Mouse (Mus musculus) midbrain, embryonic 10.5 days (tissue): ENCODE data around the gene Ran. TPM values are rescaled to one million over a fixed set of nuclear protein-coding genes. Genes with fewer than 3 reads are reported as not detected.

Experiments used
- DNase-seq: peaks from one replicate; pipeline ENCODE4 v3.0.0-alpha.2; 2017; ENCODE audit warnings: low spot score
- H3K27ac ChIP-seq: fragments of 300-500 bp; sonication (generic); replicated peaks from 2 replicates; pipeline ENCODE4 v1.5.1; 2016; ENCODE audit warnings: mild to moderate bottlenecking
- H3K27me3 ChIP-seq: fragments of 300-500 bp; sonication (generic); 2 replicates; pipeline ENCODE4 v1.6.1; 2016; ENCODE audit warnings: low read depth, mild to moderate bottlenecking; ENCODE audit not compliant: poor library complexity, severe bottlenecking
- H3K36me3 ChIP-seq: fragments of 300-500 bp; sonication (generic); 2 replicates; pipeline ENCODE4 v1.6.1; 2016; ENCODE audit warnings: mild to moderate bottlenecking, moderate library complexity
- H3K4me1 ChIP-seq: fragments of 300-500 bp; sonication (generic); 2 replicates; pipeline ENCODE4 v1.6.1; 2016
- H3K4me3 ChIP-seq: fragments of 300-500 bp; sonication (generic); 2 replicates; pipeline ENCODE4 v1.5.1; 2016; ENCODE audit warnings: mild to moderate bottlenecking, moderate library complexity
- H3K9me3 ChIP-seq: fragments of 300-500 bp; sonication (generic); replicated peaks from 2 replicates; pipeline ENCODE4 v1.6.1; 2016; ENCODE audit warnings: mild to moderate bottlenecking
- WGBS: fragments of 180-500 bp; shearing (Covaris S2); methylation state at CpG from one replicate; pipeline ENCODE4 v1.1.7; 2016; 5-methylcytosine and 5-hydroxymethylcytosine counted together
- polyA plus RNA-seq: library from polyadenylated mRNA; unstranded; fragments of >200 nt; fragmentation: Nextera tagmentation; extraction: Ambion mirVana; gene quantifications from 2 replicates; pipeline ENCODE4 v1.2.1, GENCODE M21; 2016

Ran gene
- polyA plus RNA-seq, 1 experiment from 2014 or later: 1,091 TPM

- peaks cover 21% of the 10 kb centered on the region for H3K36me3 ChIP-seq
- no peak overlapping the region for H3K27ac ChIP-seq
- H3K4me1 ChIP-seq: peaks cover 49% of the 10 kb centered on the region
- H3K27me3 ChIP-seq: no peaks in the 10 kb centered on the region
- DNase-seq: no peak
- 68% methylated on average over 14 of the region's 14 CpGs for WGBS
- no peaks in the 10 kb centered on the region for H3K9me3 ChIP-seq
- H3K4me3 ChIP-seq: no peak overlapping the region
These were observed 17.3 kb upstream of the Ran start for GRCm38 (mm10) chr5:129002571-129003011.

- H3K27me3 ChIP-seq: no peaks in the 10 kb centered on the region
- peaks cover 64% of the 10 kb centered on the region for H3K4me1 ChIP-seq
- 78% methylated on average over 3 of the region's 3 CpGs for WGBS
- 0 out of 2 replicates have a peak overlapping the region, but pooled peaks have one; percentile 13 for H3K27ac ChIP-seq
- H3K4me3 ChIP-seq: no peak overlapping the region
- no peak for DNase-seq
- no peaks in the 10 kb centered on the region for H3K9me3 ChIP-seq
- peaks cover 13% of the 10 kb centered on the region for H3K36me3 ChIP-seq
These were observed 14.5 kb upstream of the Ran start for GRCm38 (mm10) chr5:129005416-129005815.

GRCm38 (mm10) chr5:129006031-129006788 lies 13.7 kb upstream of the Ran start:
- peaks cover 57% of the 10 kb centered on the region for H3K4me1 ChIP-seq
- 78% methylated on average over 18 of the region's 18 CpGs for WGBS
- H3K27ac ChIP-seq: 0 out of 2 replicates have a peak overlapping the region, but pooled peaks have one; percentile 13

GRCm38 (mm10) chr5:129007105-129007957 lies 12.5 kb upstream of the Ran start:
- Histone ChIP-seq H3K4me1 (peaks cover 47% of the 10 kb centered on the region), H3K9me3 (no peaks in the 10 kb centered on the region), H3K4me3 (peak overlapping the region; percentile 82), H3K27me3 (no peaks in the 10 kb centered on the region), H3K36me3 (peaks cover 13% of the 10 kb centered on the region), H3K27ac (peak overlapping the region; percentile 93)
- no peak for DNase-seq
- 54% methylated on average over 14 of the region's 14 CpGs for whole genome bisulfite sequencing

More at GRCm38 (mm10) chr5:129006031-129006788, 13.7 kb upstream of the Ran start:
- Histone ChIP-seq H3K9me3 (no peaks in the 10 kb centered on the region), H3K27me3 (no peaks in the 10 kb centered on the region), H3K36me3 (peaks cover 13% of the 10 kb centered on the region), H3K4me3 (0 out of 2 replicates have a peak overlapping the region, but pooled peaks have one; percentile 82)
- no peak for DNase-seq

- Histone ChIP-seq H3K36me3 (peaks cover 13% of the 10 kb centered on the region), H3K4me3 (peak overlapping the region; percentile 82), H3K27ac (peak overlapping the region; percentile 93), H3K27me3 (no peaks in the 10 kb centered on the region), H3K4me1 (peaks cover 41% of the 10 kb centered on the region), H3K9me3 (no peaks in the 10 kb centered on the region)
- DNase-seq: no peak
- under 1% methylated on average over 18 of the region's 18 CpGs for WGBS
These were observed 11.9 kb upstream of the Ran start for GRCm38 (mm10) chr5:129008008-129008407.

- no peaks in the 10 kb centered on the region for H3K9me3 ChIP-seq
- peak within 1 kb of the TSS; percentile 82 for H3K4me3 ChIP-seq
- peaks cover 13% of the 10 kb centered on the region for H3K36me3 ChIP-seq
- peak; percentile 91 for DNase-seq
- under 1% methylated on average over 39 of the region's 39 CpGs for WGBS
- peaks cover 41% of the 10 kb centered on the region for H3K4me1 ChIP-seq
- peak within 1 kb of the TSS; percentile 93 for H3K27ac ChIP-seq
- H3K27me3 ChIP-seq: no peaks in the 10 kb centered on the region
These were observed 11.4 kb upstream of the Ran start, which contains the start of gene Stx2 for GRCm38 (mm10) chr5:129008412-129008826. Gene Stx2, minus strand, starts transcription at chr5:129008574.

- Histone ChIP-seq H3K27me3 (no peaks in the 10 kb centered on the region), H3K9me3 (no peaks in the 10 kb centered on the region), H3K4me1 (peaks cover 41% of the 10 kb centered on the region), H3K36me3 (peaks cover 13% of the 10 kb centered on the region), H3K27ac (no peak overlapping the region), H3K4me3 (no peak overlapping the region)
- 90% methylated on average over 3 of the region's 3 CpGs for WGBS
- DNase-seq: no peak
These were observed 10.3 kb upstream of the Ran start for GRCm38 (mm10) chr5:129009577-129009976.

GRCm38 (mm10) chr5:129010937-129011336 lies 8.9 kb upstream of the Ran start:
- DNase-seq: no peak
- H3K4me1 ChIP-seq: peaks cover 32% of the 10 kb centered on the region
- H3K36me3 ChIP-seq: peaks cover under 1% of the 10 kb centered on the region; the same call in 1 of the 2 replicates
- H3K27ac ChIP-seq: no peak overlapping the region
- H3K27me3 ChIP-seq: no peaks in the 10 kb centered on the region
- WGBS: 95% methylated on average over 2 of the region's 2 CpGs
- no peak overlapping the region for H3K4me3 ChIP-seq
- H3K9me3 ChIP-seq: no peaks in the 10 kb centered on the region

GRCm38 (mm10) chr5:129015020-129015419 lies 4.8 kb upstream of the Ran start:
- Histone ChIP-seq H3K4me3 (no peak overlapping the region), H3K36me3 (no peaks in the 10 kb centered on the region), H3K27me3 (no peaks in the 10 kb centered on the region), H3K9me3 (no peaks in the 10 kb centered on the region), H3K4me1 (peaks cover 12% of the 10 kb centered on the region), H3K27ac (no peak overlapping the region)
- 78% methylated on average over 3 of the region's 3 CpGs for WGBS
- DNase-seq: no peak

GRCm38 (mm10) chr5:129015540-129015939 lies 4.3 kb upstream of the Ran start:
- Histone ChIP-seq H3K36me3 (no peaks in the 10 kb centered on the region), H3K9me3 (no peaks in the 10 kb centered on the region), H3K27me3 (no peaks in the 10 kb centered on the region), H3K4me1 (peaks cover 12% of the 10 kb centered on the region), H3K27ac (no peak overlapping the region), H3K4me3 (no peak overlapping the region)
- WGBS: 91% methylated on average over 5 of the region's 5 CpGs
- no peak for DNase-seq

- Histone ChIP-seq H3K4me1 (peaks cover 13% of the 10 kb centered on the region), H3K36me3 (peaks cover 7% of the 10 kb centered on the region), H3K27ac (no peak overlapping the region), H3K27me3 (no peaks in the 10 kb centered on the region), H3K9me3 (no peaks in the 10 kb centered on the region), H3K4me3 (no peak overlapping the region)
- 91% methylated on average over 3 of the region's 3 CpGs for WGBS
- no peak for DNase-seq
These were observed 3.5 kb upstream of the Ran start for GRCm38 (mm10) chr5:129016370-129016769.

- peaks cover 25% of the 10 kb centered on the region for H3K4me1 ChIP-seq
- no peak for DNase-seq
- H3K9me3 ChIP-seq: no peaks in the 10 kb centered on the region
- H3K4me3 ChIP-seq: peak overlapping the region; percentile 94
- peak overlapping the region; percentile 100 for H3K27ac ChIP-seq
- peaks cover 29% of the 10 kb centered on the region for H3K36me3 ChIP-seq
- 89% methylated on average over 13 of the region's 13 CpGs for WGBS
- H3K27me3 ChIP-seq: no peaks in the 10 kb centered on the region
These were observed 933 bp upstream of the Ran start for GRCm38 (mm10) chr5:129018782-129019489.
